Mouse (Mus musculus) cerebellum, postnatal 10 days (tissue): ENCODE data around the gene Gm5089.

Experiments
- DNase-seq, 2 experiments: peaks; one replicate each; pipeline ENCODE4 v3.0.0; 2021; ENCODE audit warnings: mixed read lengths in 2 of 2

Gene Gm5089

GRCm38 (mm10) chr14:122424441-122424840 lies 26.5 kb downstream of the Gm5089 start:
- no peak for DNase-seq

GRCm38 (mm10) chr14:122416166-122416771 lies 34.6 kb downstream of the Gm5089 start:
- DNase-seq = no peak

- DNase-seq = no peak
These were observed 36.1 kb downstream of the Gm5089 start for GRCm38 (mm10) chr14:122414786-122415185.

- no peak for DNase-seq
These were observed 37.4 kb downstream of the Gm5089 start for GRCm38 (mm10) chr14:122413542-122413928.

GRCm38 (mm10) chr14:122412841-122413541 lies 37.9 kb downstream of the Gm5089 start:
- DNase-seq = no peak

GRCm38 (mm10) chr14:122406541-122407219 lies 44.2 kb downstream of the Gm5089 start:
- peak; percentile 66 to 73 for DNase-seq

GRCm38 (mm10) chr14:122405897-122406540 lies 44.9 kb downstream of the Gm5089 start:
- peak; percentile 57 to 67 for DNase-seq

GRCm38 (mm10) chr14:122405236-122405635 lies 45.7 kb downstream of the Gm5089 start:
- peak; percentile 33 to 52 for DNase-seq

GRCm38 (mm10) chr14:122404596-122405154 lies 46.2 kb downstream of the Gm5089 start:
- peak; percentile 35 to 57 for DNase-seq

GRCm38 (mm10) chr14:122403422-122403940 lies 47.4 kb downstream of the Gm5089 start:
- DNase-seq = peak; percentile 42 to 55

GRCm38 (mm10) chr14:122402716-122403258 lies 48.1 kb downstream of the Gm5089 start:
- DNase-seq = no peak

- no peak for DNase-seq
These were observed 49.0 kb downstream of the Gm5089 start for GRCm38 (mm10) chr14:122401886-122402285.

GRCm38 (mm10) chr14:122399906-122400305 lies 51.0 kb downstream of the Gm5089 start:
- DNase-seq = peak in 1 of 2 experiments; percentile 32

GRCm38 (mm10) chr14:122398676-122399075 lies 52.2 kb downstream of the Gm5089 start:
- no peak for DNase-seq

- DNase-seq = no peak
These were observed 57.8 kb downstream of the Gm5089 start for GRCm38 (mm10) chr14:122393119-122393518.

GRCm38 (mm10) chr14:122390935-122391334 lies 60.0 kb downstream of the Gm5089 start:
- DNase-seq = peak; percentile 92 to 94

- DNase-seq = peak; percentile 47 to 62
These were observed 61.1 kb downstream of the Gm5089 start for GRCm38 (mm10) chr14:122389684-122390370.

GRCm38 (mm10) chr14:122388431-122389031 lies 62.4 kb downstream of the Gm5089 start:
- DNase-seq = peak; percentile 78

- no peak for DNase-seq
These were observed 63.1 kb downstream of the Gm5089 start for GRCm38 (mm10) chr14:122387781-122388180.

- peak; percentile 50 to 70 for DNase-seq
These were observed 64.4 kb downstream of the Gm5089 start for GRCm38 (mm10) chr14:122386281-122387130.
